Mouse (Mus musculus) testis, postnatal 10 days (tissue): ENCODE data around the gene Commd1.

Source experiments
- DNase-seq: peaks from one replicate; pipeline ENCODE4 v3.0.0; 2021; ENCODE audit warnings: low spot score

Commd1 gene

DNA sequence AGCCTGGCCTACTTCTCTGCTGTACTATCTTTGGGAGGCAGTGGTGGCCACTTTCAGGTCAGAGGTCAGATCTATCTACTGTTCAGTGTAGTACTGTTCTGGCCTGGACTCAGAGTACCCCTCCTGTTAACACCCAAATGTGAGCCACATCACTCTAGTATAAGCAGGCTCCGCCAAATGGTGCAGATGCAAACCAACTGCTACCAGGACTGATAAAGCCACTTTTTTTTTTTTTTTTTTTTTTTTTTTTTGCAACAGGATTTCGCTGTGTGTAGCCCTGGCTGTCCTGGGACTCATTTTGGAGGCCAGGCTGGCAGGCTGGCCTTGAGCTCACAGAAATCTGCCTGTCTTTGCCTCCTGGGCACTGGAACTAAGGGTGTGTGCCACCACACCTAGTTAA lies 43.2 kb downstream of the Commd1 start:
- no peak for DNase-seq

DNA sequence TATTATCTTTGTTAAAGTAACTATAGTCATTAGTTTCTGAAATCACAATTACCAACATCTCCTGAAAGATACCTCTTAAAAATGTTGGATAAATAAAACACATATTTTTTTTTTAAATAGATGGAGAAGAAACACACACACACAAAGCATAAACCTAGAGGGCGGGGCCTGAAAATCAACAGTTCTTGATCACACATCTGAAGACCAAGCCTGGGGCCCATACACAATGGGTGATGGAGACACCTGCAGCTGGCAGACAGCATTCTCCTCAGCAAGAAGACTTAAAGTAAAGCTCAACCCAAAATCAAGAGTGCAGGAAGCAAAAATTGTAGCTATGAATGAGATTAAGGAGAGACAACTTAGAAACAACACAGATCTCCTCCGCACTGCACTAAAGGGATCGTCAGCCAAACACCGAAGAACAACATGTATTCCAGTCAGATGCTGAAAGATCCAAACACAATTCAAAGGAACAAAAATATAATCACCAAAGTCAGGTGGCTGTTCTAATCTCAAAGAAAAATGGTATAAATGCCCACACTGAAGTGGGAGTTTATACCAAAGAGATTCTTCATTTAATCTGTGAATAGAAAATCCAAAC lies 44.4 kb downstream of the Commd1 start:
- DNase-seq = no peak

GRCm38 (mm10) chr11:22936446-22937125 lies 45.6 kb downstream of the Commd1 start:
- no peak for DNase-seq

DNA sequence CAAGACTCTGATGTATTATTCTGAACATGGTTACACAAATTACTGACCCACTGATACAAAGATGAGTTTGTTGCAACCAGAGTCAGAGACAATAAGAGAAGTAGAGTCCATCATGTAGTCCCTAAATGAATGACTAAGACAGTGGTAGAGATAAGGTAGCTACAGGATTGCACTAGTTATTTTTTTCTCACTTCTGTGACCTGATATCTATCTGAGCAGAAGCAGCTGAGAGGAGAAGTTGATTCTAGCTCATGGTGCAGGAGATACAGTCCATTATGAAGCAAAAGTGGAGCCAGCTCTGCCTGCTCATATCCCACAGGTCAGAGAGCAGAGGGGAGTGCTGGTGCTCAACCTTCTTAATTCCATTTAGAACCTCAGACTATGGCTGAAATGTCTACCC lies 50.0 kb downstream of the Commd1 start:
- DNase-seq = no peak

GRCm38 (mm10) chr11:22931320-22931905 lies 50.8 kb downstream of the Commd1 start:
- DNase-seq = no peak

DNA sequence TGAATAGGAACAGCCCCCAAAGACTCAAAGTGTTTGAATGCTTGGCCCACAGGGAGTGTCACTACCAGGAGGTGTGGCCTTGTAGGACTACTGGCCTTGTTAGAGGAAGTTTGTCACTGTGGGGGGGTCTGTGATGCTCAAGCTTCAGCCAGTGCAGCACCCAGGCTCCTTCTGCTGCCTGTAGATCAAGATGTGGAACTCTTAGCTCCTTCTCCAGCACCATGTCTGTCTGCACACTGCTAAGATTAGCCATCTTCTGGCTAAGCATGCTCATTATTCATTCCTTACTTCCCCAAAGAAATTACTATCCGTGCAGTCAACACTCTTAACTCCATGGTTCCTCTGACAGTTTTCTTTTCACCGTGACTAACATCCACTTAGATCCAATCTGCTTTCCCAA lies 52.1 kb downstream of the Commd1 start:
- no peak for DNase-seq

- DNase-seq = no peak
These were observed 53.5 kb downstream of the Commd1 start for GRCm38 (mm10) chr11:22928586-22929169.

DNA sequence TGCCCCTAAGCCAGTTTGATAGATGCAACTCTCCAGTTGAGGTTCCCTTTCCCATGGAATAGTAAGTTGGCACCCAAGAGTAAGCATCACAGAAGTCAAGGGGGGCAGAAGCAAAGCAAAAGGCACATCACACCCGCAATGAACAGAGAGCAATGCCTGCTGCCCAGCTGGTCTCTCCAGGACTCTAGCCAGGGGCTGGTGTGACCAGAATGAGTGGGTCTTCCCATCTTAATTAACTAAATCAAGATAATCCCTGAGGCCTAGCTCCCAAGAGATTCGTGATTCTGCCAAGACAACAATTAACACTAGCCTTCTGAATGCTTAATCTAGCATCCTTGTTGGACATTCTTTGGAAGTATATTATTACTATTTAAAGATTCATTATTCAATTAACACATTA lies 58.6 kb downstream of the Commd1 start:
- DNase-seq = no peak

DNA sequence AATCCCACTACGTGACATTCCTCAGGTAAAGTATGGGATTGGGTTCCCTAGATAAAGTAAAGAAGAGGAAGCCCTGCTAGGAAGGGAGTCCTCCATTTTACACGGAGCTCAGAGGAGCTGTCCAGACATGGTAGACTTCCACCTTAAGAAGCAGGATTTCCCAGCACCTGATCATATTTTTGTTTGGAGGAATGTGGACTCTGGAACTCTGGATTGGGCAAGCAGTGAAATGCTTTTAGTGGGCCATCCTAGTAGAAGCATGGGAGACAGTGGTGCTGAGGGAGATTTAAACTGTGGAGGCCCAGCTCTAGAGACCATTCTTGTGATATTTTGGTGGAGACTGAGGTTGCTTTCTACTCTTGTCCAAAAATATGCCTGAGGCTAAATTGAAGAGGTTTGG lies 59.6 kb downstream of the Commd1 start:
- DNase-seq = no peak

- no peak for DNase-seq
These were observed 62.8 kb downstream of the Commd1 start for GRCm38 (mm10) chr11:22919336-22919735.

- DNase-seq = no peak
These were observed 64.4 kb downstream of the Commd1 start for GRCm38 (mm10) chr11:22917786-22918185.

- DNase-seq = no peak
These were observed 68.4 kb downstream of the Commd1 start for GRCm38 (mm10) chr11:22913744-22914143.

DNA sequence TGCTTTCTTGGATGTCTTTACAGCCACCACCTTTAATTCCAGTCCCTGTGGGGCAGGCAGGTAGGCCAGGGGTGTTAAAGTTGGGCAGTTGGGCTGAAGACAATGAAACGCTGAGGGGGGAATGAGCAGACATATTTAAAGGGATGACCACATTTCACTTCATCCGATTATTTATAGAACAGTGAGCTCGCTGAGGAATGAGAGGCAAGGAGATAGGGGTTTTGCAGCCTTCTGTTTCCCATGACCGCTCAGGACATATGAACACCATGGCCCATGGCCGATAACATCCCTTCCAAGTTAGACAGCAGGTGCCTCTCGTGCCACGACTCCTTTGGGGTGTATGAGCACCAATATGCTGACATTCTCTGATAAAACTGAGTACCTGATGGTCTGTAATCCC lies 70.4 kb downstream of the Commd1 start:
- DNase-seq = no peak

GRCm38 (mm10) chr11:22906453-22906865 lies 75.7 kb downstream of the Commd1 start:
- no peak for DNase-seq

GRCm38 (mm10) chr11:22902923-22903322 lies 79.3 kb downstream of the Commd1 start:
- DNase-seq = no peak

DNA sequence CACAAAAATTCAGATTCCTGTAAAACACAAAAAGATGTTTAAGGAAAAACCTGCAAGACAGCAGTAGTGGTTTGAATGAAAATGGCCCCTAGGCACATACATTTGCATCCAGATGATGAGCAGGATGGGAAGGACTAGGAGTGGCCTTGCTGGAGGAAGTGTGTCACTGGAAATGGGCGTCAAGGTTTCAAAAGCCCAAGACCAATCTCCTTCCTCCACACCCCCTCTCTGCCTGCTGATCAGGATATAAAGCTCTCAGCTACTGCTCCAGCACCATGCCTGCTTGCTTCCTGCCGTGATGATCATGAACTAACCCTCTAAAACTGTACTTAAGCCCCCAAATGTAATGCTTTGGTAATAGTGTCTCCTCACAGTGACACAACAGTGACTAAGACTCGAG lies 82.1 kb downstream of the Commd1 start:
- no peak for DNase-seq

DNA sequence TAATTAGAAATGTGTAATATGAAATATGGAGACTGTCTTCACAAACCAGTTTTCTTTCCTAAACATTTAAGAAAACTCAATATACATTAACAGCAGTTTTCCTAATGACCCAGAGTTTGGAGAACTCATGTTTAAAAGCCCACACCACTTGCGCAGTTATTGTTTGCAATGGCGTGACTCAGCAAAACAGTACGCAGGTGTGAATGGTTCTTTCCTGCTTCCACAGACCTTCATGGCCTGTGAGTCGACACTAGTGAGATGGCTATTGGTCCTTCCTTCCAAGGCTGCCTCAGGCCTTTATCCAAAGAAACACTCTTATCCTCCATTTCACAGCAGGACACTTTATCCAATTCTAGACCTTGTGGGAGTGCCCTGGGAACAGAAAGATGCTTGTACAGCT lies 84.5 kb downstream of the Commd1 start:
- no peak for DNase-seq

- no peak for DNase-seq
These were observed 85.1 kb downstream of the Commd1 start for GRCm38 (mm10) chr11:22897127-22897526.

DNA sequence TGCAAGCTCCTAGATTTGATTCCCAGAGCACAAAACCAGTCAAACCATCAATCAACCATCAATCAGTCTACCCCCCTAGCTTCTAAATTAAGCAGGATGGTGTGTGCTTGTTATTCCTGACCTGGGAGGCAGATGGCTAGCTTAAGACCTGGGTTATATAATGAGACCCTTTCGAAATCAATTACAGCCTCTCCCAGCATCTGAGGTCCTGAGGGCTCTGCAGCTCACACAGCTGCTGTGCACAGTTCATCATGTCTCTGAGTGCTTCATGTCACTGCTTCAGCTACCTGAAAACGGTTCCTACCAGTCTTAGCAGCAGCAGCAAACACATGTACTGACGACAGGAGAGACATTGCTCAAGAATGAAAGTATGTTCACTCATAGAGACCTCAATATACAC lies 89.1 kb downstream of the Commd1 start:
- no peak for DNase-seq

DNA sequence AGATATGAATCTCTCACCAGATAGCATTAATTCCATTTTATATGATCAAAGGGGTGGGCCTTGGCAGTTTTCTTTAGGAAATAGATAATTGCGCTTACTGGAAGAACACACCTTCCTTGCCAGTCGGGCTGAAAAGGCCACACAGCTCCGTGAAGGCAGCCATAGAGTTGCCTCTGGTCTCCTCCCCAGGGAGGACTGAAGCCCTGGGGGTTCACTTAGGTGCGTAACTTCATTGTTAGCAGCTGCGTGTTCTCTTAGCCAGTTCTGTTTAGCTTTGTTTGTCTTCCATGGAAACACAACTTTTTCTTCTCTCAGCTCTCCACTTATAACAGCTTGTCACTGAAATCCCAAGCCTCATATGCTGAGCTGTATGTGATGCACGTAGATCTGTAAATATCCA lies 89.7 kb downstream of the Commd1 start:
- no peak for DNase-seq

GRCm38 (mm10) chr11:22891876-22892275 lies 90.3 kb downstream of the Commd1 start:
- DNase-seq = no peak

- DNase-seq = no peak
These were observed 90.9 kb downstream of the Commd1 start for GRCm38 (mm10) chr11:22891242-22891641.

DNA sequence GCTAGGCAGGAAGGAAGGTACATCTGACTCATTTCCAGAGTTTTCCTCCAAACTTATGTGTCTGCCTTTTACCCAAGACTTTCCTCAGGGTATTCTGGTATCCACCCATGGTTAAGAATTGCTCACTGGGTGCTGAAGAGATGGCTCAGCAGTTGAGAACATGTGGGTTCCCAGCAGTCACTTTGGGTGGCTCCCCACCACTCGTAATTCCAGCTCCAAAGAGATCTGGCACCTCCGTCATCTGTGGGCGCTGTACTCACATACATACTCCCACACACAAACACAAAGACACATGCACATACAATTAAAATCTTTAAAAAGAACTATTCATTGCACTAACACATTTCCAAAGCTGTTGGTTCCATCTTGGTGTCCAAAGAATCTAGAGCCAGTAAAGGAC lies 93.0 kb downstream of the Commd1 start:
- DNase-seq = no peak
